Mouse (Mus musculus) heart, embryonic 12.5 days (tissue): ENCODE data around the gene Mmp10. TPM values are rescaled to one million over a fixed set of nuclear protein-coding genes. Genes with fewer than 3 reads are reported as not detected.

ENCODE experiments used
- ATAC-seq: fragments of 200-750 bp; cut with Nextera tagmentation; 2 replicates; pipeline ENCODE4 v1.8.0; 2017; ENCODE audit warnings: moderate TSS enrichment, moderate library complexity; ENCODE audit not compliant: insufficient number of reproducible peaks, low FRiP score
- H3K27ac ChIP-seq: fragments of 300-500 bp; sonication (generic); 2 replicates; pipeline ENCODE4 v1.5.1; 2016; ENCODE audit warnings: mild to moderate bottlenecking, moderate library complexity; ENCODE audit not compliant: poor library complexity, severe bottlenecking
- H3K27me3 ChIP-seq: fragments of 300-500 bp; sonication (generic); replicated peaks from 2 replicates; pipeline ENCODE4 v1.6.1; 2016; ENCODE audit warnings: mild to moderate bottlenecking, moderate library complexity
- H3K36me3 ChIP-seq: fragments of 300-500 bp; sonication (generic); 2 replicates; pipeline ENCODE4 v1.6.1; 2016; ENCODE audit warnings: mild to moderate bottlenecking, moderate library complexity
- H3K4me1 ChIP-seq: fragments of 300-500 bp; sonication (generic); replicated peaks from 2 replicates; pipeline ENCODE4 v1.6.1; 2016; ENCODE audit warnings: mild to moderate bottlenecking
- H3K4me2 ChIP-seq: fragments of 300-500 bp; sonication (generic); 2 replicates; pipeline ENCODE4 v1.6.1; 2016; ENCODE audit warnings: mild to moderate bottlenecking, moderate library complexity
- H3K4me3 ChIP-seq: fragments of 300-500 bp; sonication (generic); 2 replicates; pipeline ENCODE4 v1.5.1; 2016; ENCODE audit warnings: mild to moderate bottlenecking
- H3K9ac ChIP-seq: fragments of 300-500 bp; sonication (generic); 2 replicates; pipeline ENCODE4 v1.6.1; 2016; ENCODE audit warnings: mild to moderate bottlenecking, moderate library complexity
- H3K9me3 ChIP-seq: fragments of 300-500 bp; sonication (generic); replicated peaks from 2 replicates; pipeline ENCODE4 v1.6.1; 2016; ENCODE audit warnings: mild to moderate bottlenecking, moderate library complexity
- WGBS: fragments of 180-500 bp; shearing (Covaris S2); methylation state at CpG from one replicate; pipeline ENCODE4 v1.1.7; 2016; 5-methylcytosine and 5-hydroxymethylcytosine counted together
- polyA plus RNA-seq: library from polyadenylated mRNA; unstranded; fragments of >200 nt; fragmentation: Nextera tagmentation; extraction: Ambion mirVana; gene quantifications from 2 replicates; pipeline ENCODE4 v1.2.1, GENCODE M21; 2016

Gene Mmp10
- polyA plus RNA-seq = not detected in 2 replicates

GRCm38 (mm10) chr9:7502051-7502450 is at the start of gene Mmp10:
Mmp10 (plus strand) TSS chr9:7502352.
- Histone ChIP-seq H3K36me3 (no peaks in the 10 kb centered on the region), H3K9me3 (no peaks in the 10 kb centered on the region), H3K9ac (no peak within 1 kb of the TSS), H3K4me2 (no peak within 1 kb of the TSS), H3K27me3 (no peaks in the 10 kb centered on the region), H3K4me3 (no peak within 1 kb of the TSS), H3K27ac (no peak within 1 kb of the TSS), H3K4me1 (no peaks in the 10 kb centered on the region)
- ATAC-seq = no peak
- WGBS = 79% methylated on average over 3 of the region's 3 CpGs

- Histone ChIP-seq H3K27ac (no peak overlapping the region), H3K27me3 (no peaks in the 10 kb centered on the region), H3K9ac (no peak overlapping the region), H3K36me3 (no peaks in the 10 kb centered on the region), H3K4me3 (no peak overlapping the region), H3K9me3 (no peaks in the 10 kb centered on the region), H3K4me2 (no peak overlapping the region), H3K4me1 (no peaks in the 10 kb centered on the region)
- WGBS = 84% methylated on average over 2 of the region's 2 CpGs
- ATAC-seq = no peak
Measured at GRCm38 (mm10) chr9:7453302-7453701, 48.9 kb upstream of the Mmp10 start.

- H3K27me3 ChIP-seq = no peaks in the 10 kb centered on the region
- H3K4me1 ChIP-seq = no peaks in the 10 kb centered on the region
- WGBS = 95% methylated on average over 1 of the region's 1 CpGs
- H3K36me3 ChIP-seq = no peaks in the 10 kb centered on the region
- no peak overlapping the region for H3K4me2 ChIP-seq
- no peak overlapping the region for H3K9ac ChIP-seq
- H3K27ac ChIP-seq = no peak overlapping the region
- no peak for ATAC-seq
- H3K9me3 ChIP-seq = no peaks in the 10 kb centered on the region
- H3K4me3 ChIP-seq = no peak overlapping the region
Measured at GRCm38 (mm10) chr9:7470262-7470661, 31.9 kb upstream of the Mmp10 start.

- H3K27ac ChIP-seq = no peak overlapping the region
Measured at GRCm38 (mm10) chr9:7483684-7484394, 18.3 kb upstream of the Mmp10 start.

GRCm38 (mm10) chr9:7501138-7501537 is 1.0 kb upstream of the Mmp10 start:
- no peak overlapping the region for H3K4me2 ChIP-seq
- H3K36me3 ChIP-seq = no peaks in the 10 kb centered on the region
- no peak overlapping the region for H3K9ac ChIP-seq
- 81% methylated on average over 3 of the region's 3 CpGs for WGBS
- no peaks in the 10 kb centered on the region for H3K4me1 ChIP-seq
- H3K9me3 ChIP-seq = no peaks in the 10 kb centered on the region
- H3K27ac ChIP-seq = no peak overlapping the region
- H3K4me3 ChIP-seq = no peak overlapping the region
- no peaks in the 10 kb centered on the region for H3K27me3 ChIP-seq
- ATAC-seq = no peak

More at GRCm38 (mm10) chr9:7483684-7484394, 18.3 kb upstream of the Mmp10 start:
- Histone ChIP-seq H3K4me1 (no peaks in the 10 kb centered on the region), H3K9me3 (no peaks in the 10 kb centered on the region), H3K4me2 (no peak overlapping the region), H3K36me3 (no peaks in the 10 kb centered on the region), H3K9ac (no peak overlapping the region), H3K4me3 (no peak overlapping the region), H3K27me3 (no peaks in the 10 kb centered on the region)
- ATAC-seq = no peak
- WGBS = 69% methylated on average over 5 of the region's 5 CpGs

- 80% methylated on average over 7 of the region's 7 CpGs for WGBS
- ATAC-seq = no peak
- Histone ChIP-seq H3K27me3 (no peaks in the 10 kb centered on the region), H3K9ac (no peak overlapping the region), H3K4me3 (no peak overlapping the region), H3K4me1 (no peaks in the 10 kb centered on the region), H3K4me2 (no peak overlapping the region), H3K9me3 (no peaks in the 10 kb centered on the region), H3K27ac (no peak overlapping the region), H3K36me3 (no peaks in the 10 kb centered on the region)
Measured at GRCm38 (mm10) chr9:7507321-7507876, 5.2 kb downstream of the Mmp10 start.

GRCm38 (mm10) chr9:7509619-7510233 is 7.6 kb downstream of the Mmp10 start:
- Histone ChIP-seq H3K27me3 (no peaks in the 10 kb centered on the region), H3K36me3 (no peaks in the 10 kb centered on the region), H3K4me2 (no peak overlapping the region), H3K4me3 (no peak overlapping the region), H3K9ac (no peak overlapping the region), H3K9me3 (no peaks in the 10 kb centered on the region), H3K27ac (no peak overlapping the region), H3K4me1 (no peaks in the 10 kb centered on the region)
- no peak for ATAC-seq
- 85% methylated on average over 10 of the region's 10 CpGs for WGBS

- no peaks in the 10 kb centered on the region for H3K36me3 ChIP-seq
- H3K4me2 ChIP-seq = no peak overlapping the region
- no peak overlapping the region for H3K27ac ChIP-seq
- H3K4me1 ChIP-seq = no peaks in the 10 kb centered on the region
- 71% methylated on average over 4 of the region's 4 CpGs for WGBS
- 0 out of 2 replicates have a peak, but pooled peaks cover 3% of the 10 kb centered on the region for H3K9me3 ChIP-seq
- H3K9ac ChIP-seq = no peak overlapping the region
- H3K4me3 ChIP-seq = no peak overlapping the region
- no peak for ATAC-seq
- H3K27me3 ChIP-seq = no peaks in the 10 kb centered on the region
Measured at GRCm38 (mm10) chr9:7517944-7518571, 15.9 kb downstream of the Mmp10 start.

- Histone ChIP-seq H3K36me3 (no peaks in the 10 kb centered on the region), H3K9me3 (no peaks in the 10 kb centered on the region), H3K4me1 (no peaks in the 10 kb centered on the region), H3K4me2 (no peak overlapping the region), H3K9ac (no peak overlapping the region), H3K27ac (no peak overlapping the region), H3K4me3 (no peak overlapping the region), H3K27me3 (no peaks in the 10 kb centered on the region)
- WGBS = 73% methylated on average over 4 of the region's 4 CpGs
- no peak for ATAC-seq
Measured at GRCm38 (mm10) chr9:7526255-7526940, 24.2 kb downstream of the Mmp10 start.

GRCm38 (mm10) chr9:7542763-7543162 is 40.6 kb downstream of the Mmp10 start:
- no peak for ATAC-seq

GRCm38 (mm10) chr9:7544923-7545457 is 42.8 kb downstream of the Mmp10 start:
- ATAC-seq = no peak
- H3K9ac ChIP-seq = no peak overlapping the region
- no peak overlapping the region for H3K4me3 ChIP-seq
- WGBS = 51% methylated on average over 1 of the region's 1 CpGs
- no peaks in the 10 kb centered on the region for H3K4me1 ChIP-seq
- H3K27me3 ChIP-seq = no peaks in the 10 kb centered on the region
- no peaks in the 10 kb centered on the region for H3K36me3 ChIP-seq
- no peak overlapping the region for H3K27ac ChIP-seq
- H3K9me3 ChIP-seq = no peaks in the 10 kb centered on the region
- no peak overlapping the region for H3K4me2 ChIP-seq

More at GRCm38 (mm10) chr9:7542763-7543162, 40.6 kb downstream of the Mmp10 start:
- no peaks in the 10 kb centered on the region for H3K4me1 ChIP-seq
- H3K27ac ChIP-seq = no peak overlapping the region
- H3K27me3 ChIP-seq = no peaks in the 10 kb centered on the region
- H3K4me3 ChIP-seq = no peak overlapping the region
- H3K4me2 ChIP-seq = no peak overlapping the region
- H3K9me3 ChIP-seq = no peaks in the 10 kb centered on the region
- H3K9ac ChIP-seq = no peak overlapping the region
- H3K36me3 ChIP-seq = no peaks in the 10 kb centered on the region
